Mouse (Mus musculus) heart, embryonic 11.5 days (tissue): ENCODE data around the gene Ankrd49. TPM values are rescaled to one million over a fixed set of nuclear protein-coding genes. Genes with fewer than 3 reads are reported as not detected.
A peak's percentile ranks its signal among the peaks of the same experiment; 100 is the strongest.

Experiments
- ATAC-seq: fragments of 200-750 bp; cut with Nextera tagmentation; replicated peaks from 2 replicates; pipeline ENCODE4 v1.8.0; 2017; ENCODE audit warnings: moderate library complexity; ENCODE audit not compliant: insufficient number of reproducible peaks, low FRiP score, low TSS enrichment
- H3K27ac ChIP-seq: fragments of 300-500 bp; sonication (generic); 2 replicates; pipeline ENCODE4 v1.5.1; 2014; ENCODE audit warnings: mild to moderate bottlenecking, low read depth, low read length
- H3K27me3 ChIP-seq: fragments of 300-500 bp; sonication (generic); 2 replicates; pipeline ENCODE4 v1.6.1; 2014; ENCODE audit warnings: mild to moderate bottlenecking, low read length, mixed read lengths; ENCODE audit not compliant: control insufficient read depth, insufficient read depth
- H3K36me3 ChIP-seq: fragments of 300-500 bp; sonication (generic); 2 replicates; pipeline ENCODE4 v1.6.1; 2014; ENCODE audit warnings: mild to moderate bottlenecking, low read length, moderate library complexity, mixed read lengths; ENCODE audit not compliant: control insufficient read depth, insufficient read depth
- H3K4me1 ChIP-seq: fragments of 300-500 bp; sonication (generic); 2 replicates; pipeline ENCODE4 v1.6.1; 2014; ENCODE audit warnings: low read length; ENCODE audit not compliant: control insufficient read depth, insufficient read depth
- H3K4me2 ChIP-seq: fragments of 300-500 bp; sonication (generic); 2 replicates; pipeline ENCODE4 v1.6.1; 2014; ENCODE audit warnings: mild to moderate bottlenecking, moderate library complexity
- H3K4me3 ChIP-seq: fragments of 300-500 bp; sonication (generic); 2 replicates; pipeline ENCODE4 v1.5.1; 2014; ENCODE audit warnings: low read depth, low read length
- H3K9ac ChIP-seq: fragments of 300-500 bp; sonication (generic); 2 replicates; pipeline ENCODE4 v1.6.1; 2014; ENCODE audit warnings: mild to moderate bottlenecking, low read depth, low read length, moderate library complexity
- H3K9me3 ChIP-seq: fragments of 300-500 bp; sonication (generic); replicated peaks from 2 replicates; pipeline ENCODE4 v1.6.1; 2016; ENCODE audit warnings: low read length; ENCODE audit not compliant: control insufficient read depth
- WGBS: fragments of 180-500 bp; shearing (Covaris S2); extraction: QIAGEN DNeasy Blood & Tissue Kit; methylation state at CpG from one replicate; pipeline ENCODE4 v1.1.7; 2014; ENCODE audit not compliant: insufficient replicate concordance; 5-methylcytosine and 5-hydroxymethylcytosine counted together
- polyA plus RNA-seq: library from polyadenylated mRNA; unstranded; fragments of >200 nt; fragmentation: Nextera tagmentation; extraction: Ambion mirVana; gene quantifications from 2 replicates; pipeline ENCODE4 v1.2.1, GENCODE M21; 2014

Ankrd49 gene
- polyA plus RNA-seq, 1 experiment from 2014 or later: 28.9 TPM

DNA sequence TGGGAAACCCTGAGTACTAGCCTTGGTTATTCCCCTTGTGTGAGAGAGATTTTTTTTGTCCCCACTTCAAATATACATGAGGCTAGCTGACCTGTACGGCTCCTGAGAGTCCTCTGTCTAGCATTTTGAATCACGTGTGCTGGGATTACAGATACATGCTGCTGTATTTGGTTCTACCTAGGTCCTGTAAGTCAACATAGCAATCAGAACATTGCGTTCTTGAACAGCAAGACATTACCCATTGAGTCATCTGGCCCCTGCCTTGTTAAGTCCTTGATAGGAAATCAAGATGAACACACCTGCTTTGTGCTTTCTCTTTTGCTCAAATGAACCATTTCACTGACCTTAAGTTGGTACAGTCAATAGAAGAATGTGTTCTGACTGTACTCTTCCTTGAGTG lies 30.2 kb downstream of the Ankrd49 start:
- Histone ChIP-seq H3K36me3 (no peaks in the 10 kb centered on the region), H3K4me1 (peaks cover 9% of the 10 kb centered on the region; the same call in 1 of the 2 replicates), H3K27ac (no peak overlapping the region), H3K9me3 (no peaks in the 10 kb centered on the region), H3K27me3 (peaks cover 12% of the 10 kb centered on the region), H3K4me2 (no peak overlapping the region), H3K4me3 (no peak overlapping the region), H3K9ac (no peak overlapping the region)
- ATAC-seq: no peak
- whole genome bisulfite sequencing: 80% methylated on average over 3 of the region's 3 CpGs

DNA sequence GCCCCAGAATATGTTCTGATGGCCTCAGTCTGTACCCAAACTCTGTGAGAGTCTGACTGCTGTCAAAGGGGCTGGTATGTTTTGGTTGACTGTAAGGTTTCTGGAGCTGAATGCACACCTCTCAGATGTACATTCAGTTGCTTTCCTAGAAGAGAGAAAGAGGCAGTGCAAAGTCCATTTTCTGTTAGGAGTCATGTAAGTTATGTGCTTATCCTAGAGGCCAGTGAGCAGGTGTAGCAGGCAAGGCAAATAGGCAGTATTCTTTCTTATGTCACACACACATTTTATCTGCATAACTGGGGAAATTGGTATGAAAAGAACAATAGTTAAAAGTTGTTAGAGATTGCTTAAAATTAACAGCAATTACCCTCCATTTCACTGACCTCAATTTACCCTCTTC lies 30.7 kb downstream of the Ankrd49 start:
- ATAC-seq: no peak

GRCm38 (mm10) chr9:14752001-14752522 lies 32.6 kb downstream of the Ankrd49 start, which contains the start of gene Fut4:
Gene Fut4 (minus strand): TSS chr9:14752393.
- WGBS: under 1% methylated on average over 28 of the region's 28 CpGs
- H3K27ac ChIP-seq: no peak within 1 kb of the TSS
- H3K9me3 ChIP-seq: no peaks in the 10 kb centered on the region
- peaks cover 9% of the 10 kb centered on the region for H3K27me3 ChIP-seq
- no peaks in the 10 kb centered on the region for H3K36me3 ChIP-seq
- peak within 1 kb of the TSS; percentile 97 for H3K4me2 ChIP-seq
- H3K4me3 ChIP-seq: peak within 1 kb of the TSS; percentile 56
- peak within 1 kb of the TSS; percentile 66 for H3K9ac ChIP-seq
- peaks cover 9% of the 10 kb centered on the region; the same call in 1 of the 2 replicates for H3K4me1 ChIP-seq
- peak; percentile 75 for ATAC-seq

More for the DNA sequence above, 30.7 kb downstream of the Ankrd49 start:
- H3K4me1 ChIP-seq: peaks cover 9% of the 10 kb centered on the region; the same call in 1 of the 2 replicates
- no peaks in the 10 kb centered on the region for H3K9me3 ChIP-seq
- peaks cover 12% of the 10 kb centered on the region for H3K27me3 ChIP-seq
- H3K4me2 ChIP-seq: no peak overlapping the region
- no peak overlapping the region for H3K27ac ChIP-seq
- H3K9ac ChIP-seq: no peak overlapping the region
- H3K36me3 ChIP-seq: no peaks in the 10 kb centered on the region
- H3K4me3 ChIP-seq: no peak overlapping the region

DNA sequence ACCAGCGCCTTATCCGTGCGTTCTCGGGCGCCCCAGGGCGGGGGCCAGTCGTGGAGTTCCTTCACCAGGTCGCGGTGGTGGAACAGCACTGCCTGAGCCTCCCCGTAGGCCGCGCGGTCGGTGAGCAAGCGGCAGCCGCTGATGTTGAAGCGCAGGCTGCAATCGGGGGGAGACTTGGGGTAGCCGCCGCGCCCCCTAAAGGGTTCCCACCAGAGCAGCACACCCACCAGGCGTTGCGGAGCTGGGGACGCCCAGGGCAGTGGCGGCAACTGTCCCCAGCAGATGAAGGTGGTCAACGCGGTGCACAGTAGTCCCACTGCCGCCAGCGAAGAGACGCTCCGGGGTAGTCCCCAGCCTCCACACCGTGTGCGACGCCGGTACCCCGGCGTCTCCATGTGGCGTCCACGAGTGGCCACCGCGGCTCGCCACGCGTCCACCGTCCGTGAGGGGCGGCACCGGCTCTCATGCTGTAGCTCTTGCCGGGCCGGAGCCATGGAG lies 33.1 kb downstream of the Ankrd49 start:
- Histone ChIP-seq H3K4me3 (peak overlapping the region; percentile 56), H3K4me1 (peaks cover 9% of the 10 kb centered on the region; the same call in 1 of the 2 replicates), H3K36me3 (no peaks in the 10 kb centered on the region), H3K9ac (peak overlapping the region; percentile 66), H3K9me3 (no peaks in the 10 kb centered on the region), H3K27ac (no peak overlapping the region), H3K4me2 (peak overlapping the region; percentile 97), H3K27me3 (peaks cover 9% of the 10 kb centered on the region)
- under 1% methylated on average over 50 of the region's 50 CpGs for WGBS
- ATAC-seq: peak; percentile 33

GRCm38 (mm10) chr9:14750901-14751502 lies 33.7 kb downstream of the Ankrd49 start:
- Histone ChIP-seq H3K36me3 (no peaks in the 10 kb centered on the region), H3K4me1 (peaks cover 9% of the 10 kb centered on the region; the same call in 1 of the 2 replicates), H3K27ac (no peak overlapping the region), H3K9me3 (no peaks in the 10 kb centered on the region), H3K4me3 (peak overlapping the region; percentile 56), H3K4me2 (peak overlapping the region; percentile 97), H3K27me3 (peaks cover 9% of the 10 kb centered on the region), H3K9ac (peak overlapping the region; percentile 66)
- WGBS: 45% methylated on average over 42 of the region's 42 CpGs
- ATAC-seq: no peak; the same call in 1 of the 2 replicates

DNA sequence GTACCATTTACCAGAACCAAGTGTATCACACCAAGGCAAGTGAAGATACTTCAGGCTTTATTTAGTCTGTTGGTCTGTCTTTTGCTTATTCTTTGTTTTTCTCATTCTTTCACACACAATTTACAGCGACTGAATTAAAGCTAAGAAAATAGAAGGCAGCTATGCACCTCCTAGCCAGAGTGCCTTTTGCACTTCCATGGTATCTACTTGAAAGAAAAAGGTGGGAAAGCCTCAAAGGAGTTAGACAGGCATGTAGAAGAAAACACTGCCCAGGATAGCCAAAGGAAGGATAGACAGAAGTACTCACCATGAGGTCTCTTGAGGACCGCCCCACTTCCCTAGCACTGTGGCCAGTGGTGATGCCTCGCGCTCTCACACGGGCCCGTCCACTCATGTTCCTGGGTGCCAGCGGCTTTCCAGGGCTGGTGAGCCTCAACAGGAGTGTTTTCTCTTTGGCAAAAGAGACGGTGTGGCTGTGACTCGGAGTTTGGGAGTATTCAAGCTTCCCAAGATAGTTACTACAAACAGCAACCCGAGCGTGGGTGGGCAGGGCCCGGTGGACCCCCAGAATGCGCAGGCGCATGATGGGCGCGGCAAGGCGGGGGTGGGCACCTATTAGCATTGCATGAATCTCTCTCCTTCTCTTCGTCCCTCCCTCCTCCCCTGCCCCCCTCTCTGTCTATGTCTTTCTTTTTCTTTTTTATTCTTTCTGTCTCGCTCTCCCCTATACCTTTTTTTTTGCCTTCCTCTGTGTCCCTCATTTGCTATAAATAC lies 44.3 kb downstream of the Ankrd49 start, which contains the start of gene Piwil4:
TSS of gene Piwil4 (minus strand) at position 583 of the 774 bp plus-strand sequence.
- H3K36me3 ChIP-seq: no peaks in the 10 kb centered on the region
- H3K27me3 ChIP-seq: no peaks in the 10 kb centered on the region; the same call in none of the 2 replicates
- 76% methylated on average over 19 of the region's 19 CpGs for WGBS
- no peak within 1 kb of the TSS for H3K9ac ChIP-seq
- H3K4me2 ChIP-seq: no peak within 1 kb of the TSS
- H3K4me3 ChIP-seq: no peak within 1 kb of the TSS
- H3K4me1 ChIP-seq: no peaks in the 10 kb centered on the region
- no peak for ATAC-seq
- H3K9me3 ChIP-seq: no peaks in the 10 kb centered on the region
- H3K27ac ChIP-seq: no peak within 1 kb of the TSS

DNA sequence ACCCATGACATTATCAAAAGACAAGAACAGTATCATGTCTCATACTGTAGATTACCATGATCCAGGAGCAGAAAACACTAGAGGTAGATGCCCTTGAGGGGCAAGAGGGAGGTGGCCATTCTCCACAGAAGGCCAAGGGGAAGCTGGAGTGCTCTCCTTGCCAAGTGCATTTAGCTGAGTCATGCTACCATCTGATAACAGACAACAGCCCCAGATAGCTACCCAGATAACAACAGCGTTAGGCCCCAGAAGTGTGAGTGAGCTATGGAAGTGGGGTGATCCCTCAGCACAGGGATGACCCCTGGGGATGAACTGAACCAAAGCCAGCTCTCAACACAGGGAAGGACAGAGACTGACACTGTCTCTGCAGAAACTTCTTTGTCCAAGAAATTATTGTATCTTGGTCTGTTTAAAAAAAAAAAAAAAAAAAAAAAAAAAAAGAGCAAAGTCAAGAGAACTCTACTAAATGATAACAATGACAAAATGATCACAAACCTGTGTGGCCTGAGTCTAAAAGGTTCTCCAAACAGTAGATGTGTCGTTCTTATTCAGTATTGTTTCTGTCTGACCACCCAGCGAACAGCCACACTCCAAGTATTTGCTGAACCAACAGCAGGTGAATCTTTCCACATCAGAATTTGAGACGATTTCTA lies 45.0 kb downstream of the Ankrd49 start:
- no peak overlapping the region for H3K4me2 ChIP-seq
- no peak overlapping the region for H3K9ac ChIP-seq
- no peaks in the 10 kb centered on the region for H3K9me3 ChIP-seq
- no peaks in the 10 kb centered on the region for H3K4me1 ChIP-seq
- H3K27ac ChIP-seq: no peak overlapping the region
- no peaks in the 10 kb centered on the region; the same call in none of the 2 replicates for H3K27me3 ChIP-seq
- no peak for ATAC-seq
- no peak overlapping the region for H3K4me3 ChIP-seq
- H3K36me3 ChIP-seq: no peaks in the 10 kb centered on the region
- WGBS: 67% methylated on average over 4 of the region's 4 CpGs

DNA sequence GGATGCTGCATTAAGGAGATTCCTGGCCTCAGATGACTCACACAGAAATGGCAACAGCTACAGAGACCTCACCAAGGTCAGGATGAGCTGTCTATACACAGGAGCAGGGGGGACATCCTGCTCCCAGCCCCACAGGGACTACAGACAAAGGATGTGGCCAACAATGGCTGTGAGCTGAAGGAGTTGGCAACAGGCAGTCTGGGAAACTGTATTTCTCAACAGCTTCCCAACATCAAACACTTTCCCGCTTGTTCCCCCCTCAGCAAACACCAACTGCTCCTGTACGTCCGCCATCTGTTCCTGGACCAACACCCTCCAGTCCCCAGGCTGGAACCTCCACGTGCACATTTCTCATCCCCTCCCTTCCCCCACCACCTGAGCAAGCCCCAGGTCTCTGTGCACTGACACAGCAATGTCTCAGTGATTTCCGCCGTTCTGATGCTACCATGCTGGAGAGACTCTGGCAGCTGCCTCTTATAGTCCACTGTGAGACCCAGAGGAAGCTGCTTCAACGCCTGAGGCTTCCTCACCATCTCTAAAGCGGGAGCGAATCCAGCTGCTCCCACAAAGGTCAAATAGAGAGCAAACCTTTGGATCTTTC lies 53.6 kb downstream of the Ankrd49 start:
- 48% methylated on average over 8 of the region's 9 CpGs for WGBS
- Histone ChIP-seq H3K9ac (no peak overlapping the region), H3K4me3 (no peak overlapping the region), H3K36me3 (no peaks in the 10 kb centered on the region), H3K27ac (no peak overlapping the region), H3K9me3 (no peaks in the 10 kb centered on the region), H3K4me1 (no peaks in the 10 kb centered on the region), H3K4me2 (no peak overlapping the region), H3K27me3 (no peaks in the 10 kb centered on the region)
- ATAC-seq: no peak
